Mouse (Mus musculus) limb, embryonic 12.5 days (tissue): Measurements from ENCODE around the gene Dnajc6. TPM values are rescaled to one million over a fixed set of nuclear protein-coding genes. Genes with fewer than 3 reads are reported as not detected.
A peak's percentile ranks its signal among the peaks of the same experiment; 100 is the strongest.

Source experiments
- ATAC-seq: fragments of 200-750 bp; cut with Nextera tagmentation; 2 replicates; pipeline ENCODE4 v1.8.0; 2017; ENCODE audit warnings: low read depth, moderate TSS enrichment; ENCODE audit not compliant: insufficient number of reproducible peaks, insufficient read depth, low FRiP score, low TSS enrichment
- H3K27ac ChIP-seq: fragments of 300-500 bp; sonication (generic); 2 replicates; pipeline ENCODE4 v1.5.1; 2016; ENCODE audit warnings: mild to moderate bottlenecking, moderate library complexity
- H3K27me3 ChIP-seq: fragments of 300-500 bp; sonication (generic); 2 replicates; pipeline ENCODE4 v1.6.1; 2016; ENCODE audit warnings: mild to moderate bottlenecking, moderate library complexity
- H3K36me3 ChIP-seq: fragments of 300-500 bp; sonication (generic); 2 replicates; pipeline ENCODE4 v1.6.1; 2016; ENCODE audit warnings: mild to moderate bottlenecking, moderate library complexity
- H3K4me1 ChIP-seq: fragments of 300-500 bp; sonication (generic); replicated peaks from 2 replicates; pipeline ENCODE4 v1.6.1; 2016
- H3K4me2 ChIP-seq: fragments of 300-500 bp; sonication (generic); 2 replicates; pipeline ENCODE4 v1.6.1; 2016; ENCODE audit warnings: mild to moderate bottlenecking, moderate library complexity
- H3K4me3 ChIP-seq: fragments of 300-500 bp; sonication (generic); replicated peaks from 2 replicates; pipeline ENCODE4 v1.5.1; 2016; ENCODE audit warnings: mild to moderate bottlenecking
- H3K9ac ChIP-seq: fragments of 300-500 bp; sonication (generic); replicated peaks from 2 replicates; pipeline ENCODE4 v1.6.1; 2016; ENCODE audit warnings: mild to moderate bottlenecking, moderate library complexity
- H3K9me3 ChIP-seq: fragments of 300-500 bp; sonication (generic); 2 replicates; pipeline ENCODE4 v1.6.1; 2016; ENCODE audit warnings: mild to moderate bottlenecking, moderate library complexity
- WGBS: fragments of 180-500 bp; shearing (Covaris S2); methylation state at CpG from one replicate; pipeline ENCODE4 v1.1.7; 2016; 5-methylcytosine and 5-hydroxymethylcytosine counted together
- polyA plus RNA-seq: library from polyadenylated mRNA; unstranded; fragments of >200 nt; fragmentation: Nextera tagmentation; extraction: Ambion mirVana; gene quantifications from 2 replicates; pipeline ENCODE4 v1.2.1, GENCODE M21; 2016

Dnajc6 gene
- polyA plus RNA-seq, 1 experiment from 2014 or later, result 0.66 TPM

GRCm38 (mm10) chr4:101466264-101466663 is 30.2 kb upstream of the Dnajc6 start:
- no peaks in the 10 kb centered on the region for H3K36me3 ChIP-seq
- no peak overlapping the region for H3K4me3 ChIP-seq
- ATAC-seq, result no peak
- no peaks in the 10 kb centered on the region for H3K27me3 ChIP-seq
- H3K9ac ChIP-seq, result no peak overlapping the region
- H3K27ac ChIP-seq, result no peak overlapping the region
- 84% methylated on average over 3 of the region's 3 CpGs for WGBS
- H3K4me2 ChIP-seq, result no peak overlapping the region
- H3K9me3 ChIP-seq, result no peaks in the 10 kb centered on the region
- no peaks in the 10 kb centered on the region for H3K4me1 ChIP-seq

- Histone ChIP-seq H3K4me3 (no peak overlapping the region), H3K4me2 (no peak overlapping the region), H3K27me3 (no peaks in the 10 kb centered on the region), H3K27ac (no peak overlapping the region), H3K9me3 (no peaks in the 10 kb centered on the region), H3K9ac (no peak overlapping the region), H3K36me3 (no peaks in the 10 kb centered on the region), H3K4me1 (no peaks in the 10 kb centered on the region)
- 87% methylated on average over 5 of the region's 5 CpGs for WGBS
- no peak for ATAC-seq
These were observed 27.2 kb upstream of the Dnajc6 start for GRCm38 (mm10) chr4:101469242-101469641.

DNA sequence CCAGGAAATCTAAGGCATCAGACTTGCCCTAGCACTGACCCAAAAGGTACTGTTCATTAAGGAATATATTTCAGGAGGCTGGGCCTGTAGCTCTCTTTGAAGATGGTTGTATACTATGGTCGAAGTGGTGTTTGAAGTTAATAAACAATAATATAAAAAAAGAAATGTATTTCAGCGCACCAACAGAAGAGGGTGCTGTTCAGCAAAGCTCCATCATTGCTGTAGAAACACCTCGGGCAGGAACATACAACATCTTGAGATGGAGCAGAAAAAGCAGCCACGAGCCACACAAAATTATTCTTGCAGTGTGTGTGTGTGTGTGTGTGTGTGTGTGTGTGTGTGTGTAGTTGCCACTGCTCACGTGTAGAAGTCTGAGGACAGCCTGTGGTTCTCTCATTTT is 25.9 kb upstream of the Dnajc6 start:
- no peak overlapping the region for H3K27ac ChIP-seq
- no peak overlapping the region for H3K4me3 ChIP-seq
- no peak overlapping the region for H3K4me2 ChIP-seq
- no peaks in the 10 kb centered on the region for H3K4me1 ChIP-seq
- no peaks in the 10 kb centered on the region for H3K27me3 ChIP-seq
- no peak overlapping the region for H3K9ac ChIP-seq
- WGBS, result 56% methylated on average over 5 of the region's 5 CpGs
- ATAC-seq, result no peak
- H3K9me3 ChIP-seq, result no peaks in the 10 kb centered on the region
- H3K36me3 ChIP-seq, result no peaks in the 10 kb centered on the region

GRCm38 (mm10) chr4:101472767-101473166 is 23.7 kb upstream of the Dnajc6 start:
- 88% methylated on average over 3 of the region's 3 CpGs for WGBS
- H3K4me2 ChIP-seq, result no peak overlapping the region
- no peak for ATAC-seq

DNA sequence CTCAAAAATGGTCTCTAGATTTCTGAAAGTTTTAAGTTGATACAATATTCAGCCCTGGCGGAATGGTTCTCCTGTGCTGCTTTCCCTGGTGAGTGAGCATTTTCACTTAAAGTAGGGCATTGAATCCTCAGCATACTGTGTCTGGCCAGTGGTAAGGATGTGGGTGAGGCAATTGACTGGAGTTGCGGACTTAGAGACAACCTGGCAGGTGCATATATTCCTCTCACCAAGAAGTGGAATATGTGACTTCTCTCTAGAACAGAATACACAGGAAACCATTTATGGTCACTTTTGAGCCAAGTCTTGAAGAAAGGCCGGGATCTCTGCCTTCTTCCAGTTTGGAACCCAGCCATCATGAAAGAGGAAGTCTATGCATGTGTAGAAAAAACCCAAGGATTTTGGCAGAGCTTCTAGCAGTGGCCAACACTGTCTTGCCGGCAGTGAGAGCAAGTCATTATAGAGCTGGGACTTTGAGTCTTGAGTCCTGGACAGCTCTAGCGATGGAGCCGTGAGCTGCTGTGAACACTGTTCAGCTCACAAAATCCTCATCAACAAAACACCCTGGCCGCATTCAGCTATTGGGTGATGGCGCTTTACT is 6.0 kb upstream of the Dnajc6 start:
- no peak overlapping the region for H3K9ac ChIP-seq
- H3K4me3 ChIP-seq, result no peak overlapping the region
- peaks cover 15% of the 10 kb centered on the region for H3K27me3 ChIP-seq
- H3K36me3 ChIP-seq, result no peaks in the 10 kb centered on the region
- WGBS, result 92% methylated on average over 8 of the region's 8 CpGs
- ATAC-seq, result no peak
- no peaks in the 10 kb centered on the region for H3K9me3 ChIP-seq
- H3K4me1 ChIP-seq, result no peaks in the 10 kb centered on the region; the same call in 1 of the 2 replicates
- no peak overlapping the region for H3K4me2 ChIP-seq
- no peak overlapping the region for H3K27ac ChIP-seq

More at GRCm38 (mm10) chr4:101472767-101473166, 23.7 kb upstream of the Dnajc6 start:
- H3K4me3 ChIP-seq, result no peak overlapping the region
- H3K27me3 ChIP-seq, result no peaks in the 10 kb centered on the region
- H3K27ac ChIP-seq, result no peak overlapping the region
- no peak overlapping the region for H3K9ac ChIP-seq
- H3K4me1 ChIP-seq, result no peaks in the 10 kb centered on the region
- no peaks in the 10 kb centered on the region for H3K9me3 ChIP-seq
- H3K36me3 ChIP-seq, result no peaks in the 10 kb centered on the region

- no peak overlapping the region for H3K4me3 ChIP-seq
- WGBS, result 69% methylated on average over 6 of the region's 6 CpGs
- no peaks in the 10 kb centered on the region for H3K36me3 ChIP-seq
- H3K4me2 ChIP-seq, result no peak overlapping the region
- H3K27ac ChIP-seq, result no peak overlapping the region
- no peak for ATAC-seq
- H3K27me3 ChIP-seq, result peaks cover 26% of the 10 kb centered on the region
- H3K9ac ChIP-seq, result no peak overlapping the region
- H3K4me1 ChIP-seq, result no peaks in the 10 kb centered on the region; the same call in 1 of the 2 replicates
- no peaks in the 10 kb centered on the region for H3K9me3 ChIP-seq
These were observed 4.7 kb upstream of the Dnajc6 start for GRCm38 (mm10) chr4:101491704-101492103.

DNA sequence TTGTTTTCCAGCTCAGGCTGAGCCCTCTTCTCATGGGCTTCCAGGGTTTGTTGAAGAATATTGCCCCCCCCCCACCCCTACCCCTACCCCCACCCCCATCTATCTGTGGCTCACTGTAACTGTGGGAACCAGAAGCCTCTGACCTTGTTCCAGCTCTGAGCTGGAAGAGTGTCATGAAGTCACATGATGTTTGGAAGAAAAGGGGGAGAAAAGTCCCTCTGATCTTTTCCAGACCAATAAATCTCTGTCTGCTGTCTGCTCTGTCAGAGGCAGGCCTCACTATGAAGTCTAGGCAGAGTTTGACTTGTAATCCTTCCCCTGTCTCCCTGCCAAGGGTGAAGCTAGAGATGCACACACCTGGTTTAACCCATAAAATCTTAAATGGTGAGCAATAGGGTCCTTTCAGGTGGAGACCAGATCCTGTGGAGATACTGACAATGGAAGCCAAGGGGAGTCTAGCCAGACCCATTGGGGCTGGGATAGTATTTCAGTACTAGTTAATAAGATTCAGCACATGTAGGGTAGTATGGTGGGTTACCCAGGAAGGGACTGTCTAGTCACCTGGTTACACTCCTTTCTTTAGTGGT is 2.7 kb upstream of the Dnajc6 start:
- H3K4me1 ChIP-seq, result peaks cover 5% of the 10 kb centered on the region
- H3K4me3 ChIP-seq, result no peak overlapping the region
- no peak for ATAC-seq
- H3K27ac ChIP-seq, result no peak overlapping the region
- H3K9me3 ChIP-seq, result no peaks in the 10 kb centered on the region
- H3K36me3 ChIP-seq, result no peaks in the 10 kb centered on the region
- H3K4me2 ChIP-seq, result no peak overlapping the region
- H3K9ac ChIP-seq, result no peak overlapping the region
- peaks cover 46% of the 10 kb centered on the region for H3K27me3 ChIP-seq

DNA sequence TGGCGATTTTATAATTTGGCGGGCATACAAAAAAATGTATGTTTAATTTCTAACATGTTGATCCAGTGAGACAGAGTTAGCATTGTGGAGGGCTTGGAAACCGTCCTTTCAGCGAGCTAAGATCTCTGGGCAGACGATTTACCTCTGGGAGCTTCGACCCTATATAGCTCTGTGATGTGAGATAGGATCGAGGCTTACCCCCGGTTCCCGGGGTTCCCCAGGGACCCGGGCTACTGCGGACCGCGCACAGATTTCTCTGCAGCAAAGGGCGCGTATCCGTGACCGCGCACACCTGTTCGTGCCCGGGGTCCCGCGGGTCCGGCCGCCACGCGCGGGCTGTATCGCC is 287 bp upstream of the Dnajc6 start:
- Histone ChIP-seq H3K9me3 (no peaks in the 10 kb centered on the region), H3K9ac (peak overlapping the region; percentile 48), H3K27me3 (peaks cover 56% of the 10 kb centered on the region), H3K27ac (no peak overlapping the region), H3K4me3 (peak overlapping the region; percentile 64), H3K4me2 (peak overlapping the region; percentile 99), H3K4me1 (peaks cover 5% of the 10 kb centered on the region), H3K36me3 (no peaks in the 10 kb centered on the region)
- WGBS, result 3% methylated on average over 28 of the region's 28 CpGs
- ATAC-seq, result 0 out of 2 replicates have a peak, but pooled peaks have one; percentile 61

GRCm38 (mm10) chr4:101497336-101497735 is 888 bp downstream of the Dnajc6 start:
- WGBS, result 4% methylated on average over 14 of the region's 14 CpGs
- Histone ChIP-seq H3K4me3 (0 out of 2 replicates have a peak overlapping the region, but pooled peaks have one; percentile 64), H3K4me1 (peaks cover 5% of the 10 kb centered on the region), H3K9me3 (no peaks in the 10 kb centered on the region), H3K9ac (no peak overlapping the region), H3K27me3 (peaks cover 56% of the 10 kb centered on the region), H3K36me3 (no peaks in the 10 kb centered on the region), H3K27ac (no peak overlapping the region), H3K4me2 (peak overlapping the region; percentile 99)
- ATAC-seq, result no peak

- Histone ChIP-seq H3K4me3 (no peak overlapping the region), H3K9ac (no peak overlapping the region), H3K36me3 (no peaks in the 10 kb centered on the region), H3K9me3 (no peaks in the 10 kb centered on the region), H3K4me1 (peaks cover 10% of the 10 kb centered on the region), H3K4me2 (no peak overlapping the region), H3K27ac (no peak overlapping the region), H3K27me3 (peaks cover 19% of the 10 kb centered on the region)
- WGBS, result 78% methylated on average over 7 of the region's 7 CpGs
- ATAC-seq, result no peak
These were observed 8.1 kb downstream of the Dnajc6 start for GRCm38 (mm10) chr4:101504470-101505007.

DNA sequence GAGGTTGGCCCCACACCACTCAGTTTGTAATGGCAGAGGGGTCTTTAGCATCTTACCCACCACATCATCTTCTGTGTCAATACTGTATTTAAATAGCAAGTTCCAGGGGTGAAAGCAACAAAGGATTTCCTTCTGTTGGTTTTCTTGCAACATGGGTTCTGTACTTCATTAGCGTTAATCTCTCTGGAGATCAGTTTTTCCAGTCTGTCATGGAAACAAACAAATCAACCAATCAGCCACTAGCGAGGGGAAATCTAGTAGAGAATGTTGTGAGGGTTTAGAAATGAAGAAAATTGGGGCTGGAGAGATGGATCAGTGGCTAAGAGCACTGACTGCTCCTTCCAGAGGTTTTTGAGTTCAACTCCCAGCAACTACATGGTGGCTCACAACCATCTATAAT is 9.5 kb downstream of the Dnajc6 start:
- peaks cover 25% of the 10 kb centered on the region for H3K27me3 ChIP-seq
- H3K9me3 ChIP-seq, result no peaks in the 10 kb centered on the region
- H3K27ac ChIP-seq, result no peak overlapping the region
- WGBS, result 73% methylated on average over 2 of the region's 2 CpGs
- H3K4me1 ChIP-seq, result peaks cover 11% of the 10 kb centered on the region
- H3K4me3 ChIP-seq, result no peak overlapping the region
- no peak overlapping the region for H3K4me2 ChIP-seq
- H3K36me3 ChIP-seq, result no peaks in the 10 kb centered on the region
- no peak overlapping the region for H3K9ac ChIP-seq
- no peak for ATAC-seq

- ATAC-seq, result no peak
- Histone ChIP-seq H3K4me2 (no peak overlapping the region), H3K9me3 (no peaks in the 10 kb centered on the region), H3K4me3 (no peak overlapping the region), H3K9ac (no peak overlapping the region), H3K27me3 (peaks cover 25% of the 10 kb centered on the region), H3K27ac (no peak overlapping the region), H3K4me1 (peaks cover 11% of the 10 kb centered on the region), H3K36me3 (no peaks in the 10 kb centered on the region)
These were observed 9.9 kb downstream of the Dnajc6 start for GRCm38 (mm10) chr4:101506372-101506771.
